Mouse (Mus musculus): ENCODE data around the gene Oma1.

- no peak for TF ChIP-seq CTCF (IDR thresholded peaks at IDR 0.05; ENCODE audit: low read depth)
- TF ChIP-seq EP300 (IDR thresholded peaks at IDR 0.05; ENCODE audit: low read depth), result no peak
These were observed 39.3 kb downstream of the Oma1 start for GRCm38 (mm10) chr4:103352926-103353325.

Data from liver, postnatal 0 days (tissue).